Comparison of ENCODE assay signal across 8 mouse cellular contexts in the genomic region with DNA sequence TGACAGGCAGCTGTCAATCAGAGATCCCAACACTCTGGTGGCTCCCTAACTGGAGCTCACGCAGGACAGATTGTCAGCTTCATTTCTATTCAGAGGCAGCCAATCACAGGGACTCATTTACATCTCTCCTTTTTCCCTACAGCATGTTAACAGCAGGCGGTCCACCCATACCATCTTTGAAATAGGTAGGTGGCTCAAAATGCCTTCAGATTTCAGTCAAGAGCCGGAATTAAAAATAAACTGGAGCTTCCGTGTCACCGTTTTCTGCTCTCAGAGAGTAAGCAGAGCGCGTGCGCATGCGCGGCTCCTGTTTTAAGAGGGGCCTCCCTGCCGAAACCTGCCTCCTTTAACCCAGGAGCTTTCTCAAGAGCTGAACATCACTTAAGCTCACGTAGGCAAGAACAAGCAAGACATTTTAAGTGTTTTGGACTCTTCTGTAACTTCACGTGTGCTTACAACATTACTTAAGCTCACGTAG.
DNase-seq lines count a peak whose midpoint lies in the region; ATAC-seq lines count a peak whose summit lies in the region.

No protein-coding gene starts in this region.

- no peaks in the 10 kb centered on the region; the same call in 1 of the 2 replicates for H3K9me3 ChIP-seq in heart, embryonic 16.5 days (replicated peaks; ENCODE audit: control insufficient read depth, low read length)

- H3K4me3 ChIP-seq in heart, embryonic 16.5 days (ENCODE audit: low read length), result peak overlapping the region; percentile 44

- H3K9ac ChIP-seq in heart, embryonic 16.5 days (ENCODE audit: low read length), result peak overlapping the region; percentile 34

- peak overlapping the region; percentile 45 for H3K4me2 ChIP-seq in heart, embryonic 16.5 days (ENCODE audit: low read depth, low read length)

- no peak for DNase-seq in cerebellum, postnatal 4 days (ENCODE audit: low spot score in 2 of 2)
- peak; percentile 11 for DNase-seq in cerebellum, adult 9-11 months
- peak; percentile 72 to 80 for DNase-seq in left cerebral cortex, postnatal 14 days (ENCODE audit: low spot score in 2 of 2)
- peak; percentile 73 for DNase-seq in right cerebral cortex, adult 18-20 months
- DNase-seq in adrenal gland, adult 8-10 months, result no peak
- no peak for DNase-seq in thymus, postnatal 4 days

- ATAC-seq in cerebellum, adult (ENCODE audit: insufficient number of reproducible peaks, low FRiP score, low TSS enrichment), result peak; percentile 65
- no peak for ATAC-seq in heart, embryonic 16.5 days (replicated peaks; ENCODE audit: extremely low read depth, insufficient read depth, low FRiP score)

- no peak overlapping the region; the same call in 1 of the 2 replicates for H3K27ac ChIP-seq in heart, embryonic 16.5 days (ENCODE audit: low read length)

- no peaks in the 10 kb centered on the region for H3K27me3 ChIP-seq in heart, embryonic 16.5 days (ENCODE audit: control insufficient read depth, insufficient read depth, low read length)

- peaks cover 33% of the 10 kb centered on the region for H3K4me1 ChIP-seq in heart, embryonic 16.5 days (ENCODE audit: control insufficient read depth, insufficient read depth, low read length)

- H3K36me3 ChIP-seq in heart, embryonic 16.5 days (ENCODE audit: control insufficient read depth, insufficient read depth), result 0 out of 2 replicates have a peak, but pooled peaks cover 3% of the 10 kb centered on the region

- WGBS in heart, embryonic 16.5 days, result 61% methylated on average over 14 of the region's 14 CpGs

- intact Hi-C loops in left cerebral cortex, postnatal 14 days (cut with DNase I), result no loop called here

Comparison
In these comparisons a context has a peak if more than half of its experiments do, and no peak if none do; other contexts are left out.
1. DNase-seq: peak in cerebellum, adult 9-11 months (single experiment), left cerebral cortex, postnatal 14 days (2 of 2) and right cerebral cortex, adult 18-20 months (single experiment); none in cerebellum, postnatal 4 days (0 of 2), adrenal gland, adult 8-10 months (single experiment) and thymus, postnatal 4 days (single experiment).